Mouse (Mus musculus): ENCODE data around the gene Hsd3b5.
A peak's percentile ranks its signal among the peaks of the same experiment; 100 is the strongest.
"Not testable (repeated sequence)": the region's sequence is repeated elsewhere in the genome, so short reads cannot be mapped to it uniquely, and the experiment has no call there.

Gene Hsd3b5

DNA sequence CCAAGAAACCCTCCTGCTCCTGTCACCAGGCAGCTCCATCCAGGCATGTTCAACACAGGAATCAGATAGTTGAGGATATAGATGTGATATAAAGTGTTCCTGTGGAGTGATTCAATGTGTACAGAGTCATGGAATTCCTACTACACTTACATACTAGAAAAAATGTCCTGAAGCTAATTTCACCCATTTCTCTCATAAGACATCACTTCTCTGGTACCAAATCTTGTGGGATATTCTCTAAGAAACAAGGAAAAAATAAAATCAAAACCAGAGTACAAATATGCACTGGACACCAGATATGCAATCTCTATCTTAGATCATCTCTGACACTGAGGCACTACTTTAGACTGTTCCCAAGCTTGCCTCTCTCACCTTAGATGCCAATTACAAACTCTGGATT, at the start of gene Hsd3b5:
Gene Hsd3b5, minus strand, starts transcription at position 101 of the 400 bp plus-strand sequence.
- DNase-seq (ENCODE audit: low read depth) = no peak

GRCm38 (mm10) chr3:98635145-98635544, 5.1 kb upstream of the Hsd3b5 start:
- DNase-seq (ENCODE audit: low read depth) = no peak

DNA sequence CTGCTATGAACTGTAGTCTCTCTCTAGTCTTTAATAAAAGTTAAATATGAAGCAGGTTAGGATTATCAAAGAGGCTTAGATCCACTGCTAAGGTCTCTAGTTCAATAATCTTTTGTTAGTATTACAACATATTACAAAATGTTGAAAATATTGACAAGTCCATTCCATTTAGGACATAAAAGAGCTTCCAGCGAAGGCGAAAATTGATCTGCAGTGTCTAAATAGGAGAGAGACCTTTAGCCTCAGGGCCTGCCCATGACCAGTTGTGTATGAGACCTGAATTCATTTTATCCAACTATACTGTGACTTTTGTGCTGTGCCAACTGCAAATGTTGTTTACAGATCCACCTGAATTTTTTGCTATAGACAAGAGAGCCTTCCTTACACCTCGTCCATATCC, 419 bp downstream of the Hsd3b5 start:
- no peak for DNase-seq (ENCODE audit: low read depth)

GRCm38 (mm10) chr3:98616786-98617185, 13.3 kb downstream of the Hsd3b5 start:
- not testable (repeated sequence) for DNase-seq (ENCODE audit: low read depth)

DNA sequence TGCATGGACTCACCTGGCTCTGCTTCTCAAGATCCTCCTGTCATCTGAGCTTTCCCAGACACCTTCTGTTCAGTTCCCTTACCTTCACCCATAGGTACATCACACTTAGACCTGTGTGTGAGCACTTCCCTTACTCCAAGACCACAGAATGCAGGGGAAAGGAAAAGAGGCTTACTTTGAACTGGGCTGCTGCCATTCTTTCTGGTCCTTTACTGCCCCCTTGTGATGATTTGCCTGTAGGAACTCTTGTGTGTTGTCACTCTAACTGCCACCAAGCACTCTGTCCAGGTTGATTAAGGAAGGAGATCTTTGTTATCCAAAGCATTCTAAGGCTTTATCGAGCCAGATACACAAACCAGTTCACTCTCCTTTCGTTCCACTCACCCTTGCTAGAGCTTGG, 13.8 kb downstream of the Hsd3b5 start:
- DNase-seq (ENCODE audit: low read depth) = not testable (repeated sequence)

- not testable (repeated sequence) for DNase-seq (ENCODE audit: low read depth)
Observed at GRCm38 (mm10) chr3:98614406-98614927, 15.6 kb downstream of the Hsd3b5 start.

- peak; percentile 0 for DNase-seq (ENCODE audit: low read depth)
Observed at GRCm38 (mm10) chr3:98613963-98614362, 16.1 kb downstream of the Hsd3b5 start.

- DNase-seq (ENCODE audit: low read depth) = not testable (repeated sequence)
Observed at GRCm38 (mm10) chr3:98613540-98613939, 16.5 kb downstream of the Hsd3b5 start.

DNA sequence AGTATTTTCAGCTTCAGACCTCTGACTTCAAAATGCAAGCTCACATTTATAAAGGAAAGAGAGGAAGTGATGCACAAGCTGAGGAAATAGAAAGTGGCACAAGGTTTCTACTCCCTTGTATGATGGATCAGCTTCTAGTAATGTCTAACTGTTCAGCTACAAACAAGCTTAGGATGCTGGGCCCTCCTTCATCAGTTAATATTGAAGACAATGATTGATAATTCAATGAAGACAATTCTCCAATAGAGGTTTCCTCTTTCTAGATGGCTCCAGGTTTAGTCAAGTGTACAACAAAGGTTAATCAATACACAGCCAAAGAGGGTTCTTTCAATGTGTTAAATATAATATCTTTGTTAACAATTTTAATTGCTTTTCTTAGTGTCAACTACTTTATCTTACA, 41.3 kb downstream of the Hsd3b5 start, which contains the start of gene Gm10681:
Gene Gm10681, minus strand, starts transcription at position 101 of the 400 bp plus-strand sequence.
- DNase-seq (ENCODE audit: low read depth) = no peak

GRCm38 (mm10) chr3:98587721-98588120, 42.3 kb downstream of the Hsd3b5 start:
- DNase-seq (ENCODE audit: low read depth) = no peak

- DNase-seq (ENCODE audit: low read depth) = not testable (repeated sequence)
Observed at GRCm38 (mm10) chr3:98582622-98583021, 47.4 kb downstream of the Hsd3b5 start.

DNA sequence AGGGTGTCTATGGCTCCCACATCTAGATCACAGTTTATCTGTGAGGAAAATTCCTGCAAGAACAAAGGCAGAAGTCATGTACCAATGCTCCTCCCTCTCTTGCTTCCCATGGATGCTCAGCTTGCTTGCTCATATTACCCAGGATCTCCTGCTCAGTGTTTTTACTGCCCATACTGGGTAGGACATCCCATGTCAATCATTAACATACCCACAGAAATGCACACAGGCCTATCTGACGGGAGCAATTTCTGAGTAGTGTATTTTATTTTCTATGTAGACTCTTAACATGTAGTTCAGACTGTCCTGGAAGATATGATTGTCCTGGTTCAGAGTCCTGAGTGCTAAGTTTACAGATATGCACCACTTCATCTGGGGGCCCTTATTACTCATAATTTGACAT, 47.9 kb downstream of the Hsd3b5 start:
- not testable (repeated sequence) for DNase-seq (ENCODE audit: low read depth)

DNA sequence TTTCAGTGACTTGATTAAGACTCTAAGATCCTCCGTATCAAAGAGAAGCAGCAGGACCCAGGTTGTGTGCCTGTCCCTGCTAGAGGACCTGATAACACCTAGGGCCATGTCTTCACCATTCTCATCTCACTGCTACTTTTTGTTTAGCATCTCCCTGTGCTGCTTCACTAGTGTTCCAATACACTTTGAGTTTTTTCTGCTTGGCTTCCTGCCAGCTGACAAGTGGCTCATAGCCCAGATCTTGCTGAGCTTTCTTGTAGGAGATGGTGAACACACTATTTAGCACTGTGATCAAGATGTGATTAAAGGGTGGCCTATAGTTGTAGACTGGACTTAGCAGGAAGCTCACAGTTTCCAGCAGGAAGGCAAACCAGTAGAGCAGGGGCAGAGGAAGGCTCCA, 49.0 kb downstream of the Hsd3b5 start:
- not testable (repeated sequence) for DNase-seq (ENCODE audit: low read depth)
